Mouse (Mus musculus) testis, adult 2 months (tissue): ENCODE measurements at regions not wholly inside any gene's neighbourhood (a gene's known extent, or its start where the extent isn't known, plus 50 kb on each side); places are given as distances from the start of the nearest gene placed in this dataset.
"Not testable (repeated sequence)": the region's sequence is repeated elsewhere in the genome, so short reads cannot be mapped to it uniquely, and the experiment has no call there.

Source experiments
- H3K27ac ChIP-seq: fragments of 200-500 bp; 2 replicates; pipeline ENCODE4 v1.5.1; 2012; ENCODE audit warnings: low read depth, low read length; ENCODE audit not compliant: control insufficient read depth, insufficient read depth
- H3K27me3 ChIP-seq: fragments of 200-500 bp; 2 replicates; pipeline ENCODE4 v1.6.1; 2012; ENCODE audit warnings: mild to moderate bottlenecking, low read length, moderate library complexity; ENCODE audit not compliant: control insufficient read depth, insufficient read depth
- H3K36me3 ChIP-seq: fragments of 200-500 bp; 2 replicates; pipeline ENCODE4 v1.6.1; 2012; ENCODE audit warnings: mild to moderate bottlenecking, low read length; ENCODE audit not compliant: control insufficient read depth, insufficient read depth
- H3K4me1 ChIP-seq: fragments of 200-500 bp; 2 replicates; pipeline ENCODE4 v1.6.1; 2012; ENCODE audit warnings: low read length; ENCODE audit not compliant: control insufficient read depth, insufficient read depth
- H3K4me3 ChIP-seq: fragments of 200-500 bp; 2 replicates; pipeline ENCODE4 v1.5.1; 2012; ENCODE audit warnings: low read depth, mild to moderate bottlenecking, low read length, moderate library complexity, mixed read lengths; ENCODE audit not compliant: control insufficient read depth
- CTCF ChIP-seq: fragments of 200-500 bp; IDR thresholded peaks from 2 replicates; pipeline ENCODE4 v1.5.1; 2012; ENCODE audit warnings: low read depth, mild to moderate bottlenecking, inconsistent platforms, low read length, moderate library complexity; ENCODE audit not compliant: control insufficient read depth, insufficient read depth, insufficient replicate concordance
- POLR2A ChIP-seq: fragments of 200-500 bp; IDR thresholded peaks from 2 replicates; pipeline ENCODE4 v1.6.1; 2012; ENCODE audit warnings: low read depth, mild to moderate bottlenecking, inconsistent platforms, low read length, moderate library complexity; ENCODE audit not compliant: control insufficient read depth

DNA sequence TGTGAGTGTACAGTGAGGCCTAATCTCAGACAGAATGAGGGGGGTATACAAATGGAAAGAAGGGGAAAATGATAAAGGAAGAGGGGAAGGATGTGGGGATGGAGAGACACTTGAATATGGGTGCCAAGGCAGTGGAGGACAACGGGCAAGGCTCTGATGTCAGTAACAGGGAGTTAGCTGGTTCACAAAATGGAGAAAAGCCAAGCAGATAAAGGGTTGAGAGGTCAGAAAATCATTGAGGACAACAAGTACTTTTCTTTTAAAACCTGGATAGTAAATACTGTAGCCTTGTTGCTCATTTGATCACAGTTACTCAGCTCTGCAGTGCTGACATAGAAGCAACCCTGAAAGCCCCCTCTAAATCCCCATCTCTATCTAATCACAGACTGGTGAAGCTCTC lies 588.3 kb downstream of the Pdcd6ip start:
- Histone ChIP-seq H3K27me3 (no peaks in the 10 kb centered on the region), H3K36me3 (no peaks in the 10 kb centered on the region), H3K27ac (no peak overlapping the region), H3K4me3 (no peak overlapping the region), H3K4me1 (no peaks in the 10 kb centered on the region)
- no peak for TF ChIP-seq CTCF
- TF ChIP-seq POLR2A = no peak

DNA sequence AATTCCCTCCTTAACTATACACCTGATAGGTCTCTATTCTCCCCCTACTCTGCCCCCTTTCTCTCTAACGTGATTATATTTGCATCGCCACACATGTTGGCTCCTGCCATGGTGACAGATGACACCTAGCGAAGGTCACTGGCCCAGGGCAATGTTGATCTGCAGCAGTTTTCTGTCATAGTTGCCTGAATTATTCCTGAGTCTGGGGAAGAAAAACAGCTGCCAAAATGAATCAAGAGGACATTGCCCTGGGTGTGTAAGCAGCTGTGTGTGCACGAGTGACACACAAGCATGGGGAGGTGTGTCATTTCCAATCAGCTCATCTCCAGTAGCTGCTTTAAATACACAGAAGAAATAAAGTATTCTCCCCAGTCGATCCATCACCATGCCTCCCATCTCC lies 592.5 kb downstream of the Pdcd6ip start:
- Histone ChIP-seq H3K36me3 (no peaks in the 10 kb centered on the region), H3K27me3 (no peaks in the 10 kb centered on the region), H3K4me3 (no peak overlapping the region), H3K27ac (no peak overlapping the region), H3K4me1 (no peaks in the 10 kb centered on the region)
- no peak for TF ChIP-seq CTCF
- TF ChIP-seq POLR2A = no peak

DNA sequence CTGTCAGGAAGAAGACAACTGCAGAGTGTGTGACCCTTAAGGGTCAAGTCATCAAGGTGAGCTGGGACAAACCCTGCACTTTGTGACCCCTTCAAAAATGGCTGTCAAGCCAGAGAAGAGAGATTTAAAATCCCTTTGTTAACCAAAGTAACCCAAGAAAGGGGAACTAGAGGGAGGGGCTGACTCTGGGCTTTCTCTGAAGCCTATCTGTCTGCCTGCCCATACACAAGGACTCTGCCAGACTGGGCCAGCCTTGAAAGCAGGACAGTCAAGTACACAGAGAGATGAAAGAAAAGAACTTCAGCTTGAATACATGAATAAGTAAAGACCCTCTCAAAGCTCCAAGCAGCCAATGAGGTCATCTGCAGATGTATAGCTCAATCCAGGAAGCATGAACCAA lies 595.3 kb downstream of the Pdcd6ip start:
- Histone ChIP-seq H3K4me3 (no peak overlapping the region), H3K27me3 (no peaks in the 10 kb centered on the region), H3K4me1 (no peaks in the 10 kb centered on the region), H3K36me3 (no peaks in the 10 kb centered on the region), H3K27ac (no peak overlapping the region)
- TF ChIP-seq POLR2A = no peak
- no peak for TF ChIP-seq CTCF

DNA sequence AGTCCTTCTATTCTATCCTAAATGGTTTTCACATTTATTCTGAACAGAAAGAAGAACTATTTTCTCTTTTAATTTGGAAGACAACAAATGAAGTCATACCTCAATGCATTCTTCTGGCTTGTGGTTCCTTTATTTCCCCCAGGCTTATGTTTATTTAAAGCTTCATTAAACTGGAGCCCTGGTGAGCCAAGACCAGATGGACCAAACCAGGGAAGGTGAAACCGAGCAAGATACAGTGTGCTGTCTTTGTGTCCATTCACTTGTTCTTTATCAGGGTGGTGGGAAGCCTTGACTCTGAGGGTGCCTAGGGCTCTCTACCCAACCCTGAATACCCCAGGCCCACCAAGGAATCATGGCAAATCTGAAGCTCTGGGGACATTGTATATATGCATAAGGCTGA lies 606.3 kb downstream of the Pdcd6ip start:
- Histone ChIP-seq H3K4me3 (no peak overlapping the region), H3K27me3 (no peaks in the 10 kb centered on the region), H3K4me1 (no peaks in the 10 kb centered on the region), H3K27ac (no peak overlapping the region), H3K36me3 (no peaks in the 10 kb centered on the region)
- TF ChIP-seq CTCF (no peak), POLR2A (no peak)

DNA sequence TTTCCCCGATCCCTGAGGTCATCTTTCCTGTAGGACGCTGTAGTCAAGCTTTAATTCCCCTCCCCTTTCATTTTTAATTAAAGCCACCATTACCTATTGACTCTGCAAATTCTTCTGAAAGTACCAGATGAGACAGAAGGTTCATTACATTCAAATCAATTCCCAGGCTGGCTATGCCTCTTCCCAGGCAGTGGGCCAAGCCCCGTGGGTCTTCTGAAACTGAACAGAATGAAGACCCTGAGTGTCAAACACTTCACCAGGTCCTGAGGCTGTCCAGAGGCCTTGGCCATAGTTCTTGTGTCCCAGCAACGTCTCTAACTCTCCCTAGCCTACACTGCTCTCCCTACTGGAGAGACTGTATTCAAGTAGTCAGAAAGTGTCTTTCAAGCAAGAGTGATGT lies 607.4 kb downstream of the Pdcd6ip start:
- no peaks in the 10 kb centered on the region for H3K27me3 ChIP-seq
- H3K36me3 ChIP-seq = no peaks in the 10 kb centered on the region
- H3K4me1 ChIP-seq = no peaks in the 10 kb centered on the region
- H3K4me3 ChIP-seq = no peak overlapping the region
- TF ChIP-seq POLR2A = no peak
- no peak for TF ChIP-seq CTCF
- no peak overlapping the region for H3K27ac ChIP-seq

DNA sequence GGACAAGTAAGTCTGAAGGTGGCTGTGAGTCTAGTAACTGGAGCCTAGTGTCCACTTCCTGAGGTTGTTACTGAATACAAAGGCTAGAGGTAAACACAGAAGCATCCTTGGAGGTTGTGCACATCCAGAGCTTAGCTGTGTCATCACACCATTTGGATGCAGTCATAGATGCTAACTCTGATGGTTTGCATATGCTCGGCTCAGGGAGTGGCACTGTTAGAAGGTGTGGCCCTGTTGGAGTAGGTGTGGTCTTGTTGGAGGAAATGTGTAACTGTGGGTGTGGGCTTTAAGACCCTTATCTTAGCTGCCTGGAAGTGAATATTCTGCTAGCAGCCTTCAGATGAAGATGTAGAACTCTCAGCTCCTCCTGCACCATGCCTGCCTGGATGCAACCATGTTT lies 612.6 kb downstream of the Pdcd6ip start:
- H3K36me3 ChIP-seq, H3K4me3 ChIP-seq, H3K4me1 ChIP-seq, H3K27me3 ChIP-seq, H3K27ac ChIP-seq: not testable (repeated sequence)

DNA sequence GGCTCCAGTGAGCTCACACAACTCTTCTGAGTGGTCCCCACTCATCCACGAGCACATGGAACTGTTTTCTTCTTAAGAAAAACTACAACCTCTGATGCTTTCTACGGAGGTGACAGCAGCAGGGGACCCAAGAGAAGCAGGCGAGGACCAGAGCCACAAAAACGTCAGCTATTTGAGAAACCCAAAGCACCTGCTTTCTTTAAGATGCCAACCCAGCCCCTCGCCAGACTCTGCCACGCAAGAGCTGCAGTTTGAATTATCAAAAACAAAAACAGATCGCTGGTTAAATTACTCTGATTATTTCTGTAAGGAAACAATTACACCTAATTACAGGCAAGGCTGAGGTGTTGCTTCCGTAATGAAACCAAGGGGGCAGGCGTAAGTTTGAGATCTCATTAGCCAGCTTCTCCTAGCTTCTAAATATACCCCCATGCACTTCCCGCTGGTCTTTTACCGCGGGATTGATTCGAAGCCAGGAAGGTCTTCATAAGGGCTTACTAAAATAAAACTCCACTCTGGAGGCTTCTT lies 614.1 kb downstream of the Pdcd6ip start:
- Histone ChIP-seq H3K27ac (no peak overlapping the region), H3K36me3 (no peaks in the 10 kb centered on the region), H3K4me3 (no peak overlapping the region), H3K4me1 (no peaks in the 10 kb centered on the region), H3K27me3 (no peaks in the 10 kb centered on the region)
- no peak for TF ChIP-seq POLR2A
- no peak for TF ChIP-seq CTCF

DNA sequence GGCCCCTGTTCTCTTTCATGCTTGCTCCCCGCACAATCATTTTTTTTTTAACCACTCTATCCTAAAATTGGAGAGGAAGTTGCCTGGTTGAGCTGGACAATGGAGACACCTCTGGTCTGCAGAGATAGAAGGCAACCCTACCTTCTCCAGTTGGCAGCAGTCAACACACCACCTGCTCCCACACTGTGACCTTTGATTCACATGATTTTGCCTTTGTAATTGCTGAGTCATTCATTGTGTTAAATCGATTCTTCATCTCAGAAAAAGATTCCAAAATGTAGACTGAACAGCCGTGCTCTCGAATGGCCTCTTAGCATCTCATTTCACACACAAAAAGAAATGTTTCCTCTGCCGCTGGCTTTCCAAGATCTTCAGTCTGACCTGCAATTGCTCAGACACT lies 616.2 kb downstream of the Pdcd6ip start:
- H3K4me1 ChIP-seq = no peaks in the 10 kb centered on the region
- H3K36me3 ChIP-seq = no peaks in the 10 kb centered on the region
- H3K27ac ChIP-seq = no peak overlapping the region
- TF ChIP-seq POLR2A = no peak
- TF ChIP-seq CTCF = no peak
- no peaks in the 10 kb centered on the region for H3K27me3 ChIP-seq
- no peak overlapping the region for H3K4me3 ChIP-seq
